Mouse (Mus musculus) olfactory bulb, adult 2 months (tissue): ENCODE measurements around the gene Gm8453. TPM values are rescaled to one million over a fixed set of nuclear protein-coding genes. Genes with fewer than 3 reads are reported as not detected.
"Not testable (repeated sequence)": the region's sequence is repeated elsewhere in the genome, so short reads cannot be mapped to it uniquely, and the experiment has no call there.

Experiments
- H3K27ac ChIP-seq: fragments of 200-500 bp; 2 replicates; pipeline ENCODE4 v1.5.1; 2012; ENCODE audit warnings: low read depth, low read length; ENCODE audit not compliant: insufficient read depth
- H3K4me1 ChIP-seq: fragments of 200-500 bp; 2 replicates; pipeline ENCODE4 v1.6.1; 2012; ENCODE audit warnings: low read length; ENCODE audit not compliant: control insufficient read depth, insufficient read depth
- H3K4me3 ChIP-seq: fragments of 200-500 bp; 2 replicates; pipeline ENCODE4 v1.5.1; 2012; ENCODE audit warnings: mild to moderate bottlenecking, low read depth, low read length, moderate library complexity; ENCODE audit not compliant: insufficient read depth
- WGBS: fragments of 180-500 bp; shearing (Covaris S2); methylation state at CpG from one replicate; pipeline ENCODE4 v1.1.7; 2018; 5-methylcytosine and 5-hydroxymethylcytosine counted together
- polyA plus RNA-seq: library from polyadenylated mRNA; stranded (reverse); fragments of >200 nt; gene quantifications from 2 replicates; pipeline ENCODE4 v1.2.4, GENCODE M21; 2012; ENCODE audit warnings: low replicate concordance; ENCODE audit not compliant: missing spikeins, insufficient read depth, insufficient read length

Gene Gm8453
- polyA plus RNA-seq, result not detected in 2 replicates

DNA sequence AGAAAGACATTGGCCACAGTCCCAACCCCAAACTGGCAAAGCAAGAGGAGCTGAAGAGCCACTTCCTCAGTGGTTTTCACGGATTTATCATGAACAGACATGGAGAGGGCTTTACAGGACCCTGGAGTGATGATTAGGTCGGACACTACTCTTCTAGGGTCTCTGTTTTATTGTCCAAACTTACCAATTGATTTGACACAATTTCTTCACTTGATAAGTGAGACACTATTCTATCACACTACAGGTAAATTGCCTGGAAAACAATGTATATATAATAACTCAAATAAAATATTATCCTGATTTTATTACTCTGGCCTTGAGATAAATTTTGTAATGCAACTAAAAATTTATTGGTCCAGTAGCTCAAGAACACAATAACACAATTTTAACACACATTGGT, at the start of gene Gm8453:
Gene Gm8453 (minus strand): TSS at position 101 of the 400 bp plus-strand sequence.
- not testable (repeated sequence) for H3K4me1 ChIP-seq, H3K4me3 ChIP-seq, H3K27ac ChIP-seq
- 16% methylated on average over 2 of the region's 2 CpGs for WGBS

DNA sequence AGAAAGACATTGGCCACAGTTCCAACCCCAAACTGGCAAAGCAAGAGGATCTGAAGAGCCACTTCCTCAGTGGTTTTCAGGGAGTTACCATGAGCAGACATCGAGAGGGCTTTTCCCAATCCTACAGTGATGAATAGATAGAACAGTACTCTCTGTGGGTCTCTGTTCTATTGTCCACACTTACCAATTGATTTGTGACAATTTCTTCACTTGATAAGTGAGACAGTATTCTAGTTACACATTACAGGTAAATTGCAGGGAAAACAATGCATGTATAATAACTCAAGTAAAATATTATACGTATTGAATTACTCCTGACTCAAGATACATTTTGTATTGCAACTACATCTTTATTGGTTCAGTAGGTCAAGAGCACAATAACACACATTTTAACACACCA, 28.1 kb downstream of the Gm8453 start, which contains the start of gene Gm8653:
Gene Gm8653 (minus strand): TSS at position 101 of the 400 bp plus-strand sequence.
- not testable (repeated sequence) for H3K4me3 ChIP-seq, H3K4me1 ChIP-seq, H3K27ac ChIP-seq
- no CpG with 5 or more reads among the region's 2 CpGs for WGBS

DNA sequence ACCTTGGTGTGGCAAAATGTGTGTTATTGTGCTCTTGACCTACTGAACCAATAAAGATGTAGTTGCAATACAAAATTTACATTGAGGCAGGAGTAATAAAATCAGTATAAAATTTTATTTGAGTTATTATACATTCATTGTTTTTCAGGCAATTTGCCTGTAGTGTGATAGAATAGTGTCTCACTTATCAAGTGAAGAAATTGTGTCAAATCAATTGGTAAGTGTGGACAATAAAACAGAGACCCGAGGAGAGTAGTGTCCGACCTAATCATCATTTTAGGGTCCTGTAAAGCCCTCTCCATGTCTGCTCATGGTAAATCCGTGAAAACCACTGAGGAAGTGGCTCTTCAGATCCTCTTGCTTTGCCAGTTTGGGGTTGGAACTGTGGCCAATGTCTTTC, 40.2 kb downstream of the Gm8453 start, which contains the start of gene Vmn1r143:
Gene Vmn1r143 (plus strand): TSS at position 301 of the 400 bp plus-strand sequence.
- no CpG with 5 or more reads among the region's 3 CpGs for WGBS
- H3K4me3 ChIP-seq, H3K4me1 ChIP-seq, H3K27ac ChIP-seq: not testable (repeated sequence)

Other genes with a start within 250 kb of the Gm8453 start
- gene Vmn1r137, start 234.9 kb downstream of the Gm8453 start, polyA plus RNA-seq, result not detected in 2 replicates
- not detected in 2 replicates for gene Vmn1r138, start 200.6 kb downstream of the Gm8453 start, polyA plus RNA-seq
- not detected in 2 replicates for gene Gm6176, start 173.2 kb downstream of the Gm8453 start, polyA plus RNA-seq
- gene Vmn1r139, start 160.4 kb downstream of the Gm8453 start, polyA plus RNA-seq, result not detected in 2 replicates
- gene Gm16451, start 111.2 kb downstream of the Gm8453 start, polyA plus RNA-seq, result not detected in 2 replicates
- gene Gm10666, start 94.7 kb downstream of the Gm8453 start, polyA plus RNA-seq, result not detected in 2 replicates
- gene Vmn1r142, start 65.4 kb downstream of the Gm8453 start, polyA plus RNA-seq, result not detected in 2 replicates
- gene Vmn1r143, start 40.1 kb downstream of the Gm8453 start, polyA plus RNA-seq, result not detected in 2 replicates
- not detected in 2 replicates for gene Gm8653, start 28.2 kb downstream of the Gm8453 start, polyA plus RNA-seq
- gene Gm4187, start 100.2 kb upstream of the Gm8453 start, polyA plus RNA-seq, result not detected in 2 replicates
- not detected in 2 replicates for gene Gm8660, start 141.6 kb upstream of the Gm8453 start, polyA plus RNA-seq
- not detected in 2 replicates for gene Vmn1r148, start 184.1 kb upstream of the Gm8453 start, polyA plus RNA-seq
- gene Vmn1r149, start 208.7 kb upstream of the Gm8453 start, polyA plus RNA-seq, result not detected in 2 replicates
- gene Gm10665, start 234.6 kb upstream of the Gm8453 start, polyA plus RNA-seq, result not detected in 2 replicates